Mouse (Mus musculus) layer of hippocampus, adult 8-10 months (tissue): Measurements from ENCODE around the gene Vmn1r33. TPM values are rescaled to one million over a fixed set of nuclear protein-coding genes. Genes with fewer than 3 reads are reported as not detected.
"Not testable (repeated sequence)": the region's sequence is repeated elsewhere in the genome, so short reads cannot be mapped to it uniquely, and the experiment has no call there.

Source experiments
- DNase-seq, 2 experiments: peaks; one replicate each; pipeline ENCODE4 v3.0.0; 2022; ENCODE audit warnings: low spot score in 2 of 2
- total RNA-seq, 4 experiments: library from RNA; stranded (reverse); gene quantifications; 2 replicates each; pipeline ENCODE4 v1.2.4; 2022

Vmn1r33 gene
- total RNA-seq, result not detected

- DNase-seq, result not testable (repeated sequence)
Measured at GRCm38 (mm10) chr6:66618182-66618581, at the start of gene Vmn1r33. Gene Vmn1r33 (minus strand): TSS chr6:66618282.

- DNase-seq, result no peak
Measured at GRCm38 (mm10) chr6:66643779-66644178, 25.7 kb upstream of the Vmn1r33 start, which contains the start of gene Vmn1r34. Gene Vmn1r34 (minus strand): TSS chr6:66643879.

DNA sequence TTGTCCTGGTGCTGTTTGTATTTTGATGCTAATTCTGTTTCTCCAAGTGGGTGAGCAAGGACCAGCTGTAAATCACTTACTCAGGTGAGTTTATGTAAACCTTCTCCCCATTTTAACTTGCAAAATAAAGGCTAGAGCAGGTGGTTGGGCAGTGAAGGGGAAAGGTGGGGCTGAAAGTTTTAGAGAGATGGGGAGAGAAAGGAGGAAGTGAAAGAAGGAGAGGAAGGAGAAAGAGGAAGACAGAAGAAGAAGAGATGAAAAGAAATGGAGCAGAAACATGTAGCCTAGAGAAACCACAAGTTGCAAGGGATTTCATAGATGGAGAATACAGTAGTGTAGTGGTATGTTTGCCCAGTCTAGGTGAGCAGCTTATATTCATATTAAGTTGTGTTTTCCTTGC is 22.3 kb downstream of the Vmn1r33 start:
- DNase-seq, result no peak

Other genes with a start within 250 kb of the Vmn1r33 start
- 1 to 10 TPM; 5.8 to 7.4 (median 6.9) TPM for gene Mad2l1, start 82.9 kb downstream of the Vmn1r33 start, total RNA-seq
- not detected for gene Vmn1r32, start 58.2 kb downstream of the Vmn1r33 start, total RNA-seq
- gene Vmn1r34, start 25.6 kb upstream of the Vmn1r33 start, total RNA-seq, result not detected
- not detected for gene Vmn1r35, start 67.6 kb upstream of the Vmn1r33 start, total RNA-seq
- not detected for gene Vmn1r36, start 100.9 kb upstream of the Vmn1r33 start, total RNA-seq
- gene Vmn1r37, start 111.1 kb upstream of the Vmn1r33 start, total RNA-seq, result not detected
- not detected for gene Vmn1r38, start 164.3 kb upstream of the Vmn1r33 start, total RNA-seq
- gene Vmn1r39, start 192.3 kb upstream of the Vmn1r33 start, total RNA-seq, result not detected